Mouse (Mus musculus): ENCODE data around the gene Gabpb1.
"Not testable (repeated sequence)": the region's sequence is repeated elsewhere in the genome, so short reads cannot be mapped to it uniquely, and the experiment has no call there.

Gabpb1 gene

GRCm38 (mm10) chr2:126646461-126646860 is 29.7 kb downstream of the Gabpb1 start:
- in situ Hi-C loops (cut with MboI, MseI) = no loop called here

- in situ Hi-C loops (cut with MboI, MseI) = no loop called here
Observed at GRCm38 (mm10) chr2:126644768-126645167, 31.4 kb downstream of the Gabpb1 start.

GRCm38 (mm10) chr2:126640298-126640697 is 35.8 kb downstream of the Gabpb1 start:
- in situ Hi-C loops (cut with MboI, MseI) = no loop called here

- in situ Hi-C loops (cut with MboI, MseI) = no loop called here
Observed at GRCm38 (mm10) chr2:126635939-126636823, 40.0 kb downstream of the Gabpb1 start.

GRCm38 (mm10) chr2:126633165-126633564 is 43.0 kb downstream of the Gabpb1 start:
- in situ Hi-C loops (cut with MboI, MseI) = no loop called here

- in situ Hi-C loops (cut with MboI, MseI) = no loop called here
Observed at GRCm38 (mm10) chr2:126628455-126628995, 47.6 kb downstream of the Gabpb1 start.

- in situ Hi-C loops (cut with MboI, MseI) = no loop called here
Observed at GRCm38 (mm10) chr2:126623138-126623537, 53.0 kb downstream of the Gabpb1 start.

- in situ Hi-C loops (cut with MboI, MseI) = no loop called here
Observed at GRCm38 (mm10) chr2:126622455-126622854, 53.7 kb downstream of the Gabpb1 start.

- in situ Hi-C loops (cut with MboI, MseI) = no loop called here
Observed at GRCm38 (mm10) chr2:126619249-126619704, 56.9 kb downstream of the Gabpb1 start, which contains the start of gene Hdc. Hdc (minus strand) TSS chr2:126619299.

- in situ Hi-C loops (cut with MboI, MseI) = no loop called here
Observed at GRCm38 (mm10) chr2:126618470-126619179, 57.5 kb downstream of the Gabpb1 start.

GRCm38 (mm10) chr2:126615355-126615754 is 60.8 kb downstream of the Gabpb1 start:
- in situ Hi-C loops (cut with MboI, MseI) = no loop called here

- in situ Hi-C loops (cut with MboI, MseI) = not testable (repeated sequence)
Observed at GRCm38 (mm10) chr2:126609600-126609999, 66.5 kb downstream of the Gabpb1 start.

- in situ Hi-C loops (cut with MboI, MseI) = no loop called here
Observed at GRCm38 (mm10) chr2:126607553-126608203, 68.5 kb downstream of the Gabpb1 start.

GRCm38 (mm10) chr2:126606688-126607062 is 69.5 kb downstream of the Gabpb1 start:
- in situ Hi-C loops (cut with MboI, MseI) = no loop called here

- in situ Hi-C loops (cut with MboI, MseI) = no loop called here
Observed at GRCm38 (mm10) chr2:126606061-126606687, 70.0 kb downstream of the Gabpb1 start.

- in situ Hi-C loops (cut with MboI, MseI) = no loop called here
Observed at GRCm38 (mm10) chr2:126601918-126602600, 74.1 kb downstream of the Gabpb1 start.

- in situ Hi-C loops (cut with MboI, MseI) = no loop called here
Observed at GRCm38 (mm10) chr2:126600533-126600932, 75.6 kb downstream of the Gabpb1 start.

GRCm38 (mm10) chr2:126599005-126599404 is 77.1 kb downstream of the Gabpb1 start:
- in situ Hi-C loops (cut with MboI, MseI) = loop anchor here (5.0 to 10.0 kb wide), 2 partner anchors 63 to 406 kb away; partner anchors contain the start of gene Ap4e1 (in 1 of the 2)

- in situ Hi-C loops (cut with MboI, MseI) = loop anchor here (5.0 to 10.0 kb wide), 2 partner anchors 64 to 406 kb away; partner anchors contain the start of gene Ap4e1 (in 1 of the 2)
Observed at GRCm38 (mm10) chr2:126598359-126598758, 77.8 kb downstream of the Gabpb1 start.

Data from T-helper 17 cell (primary cell).